Mouse (Mus musculus): ENCODE data around the gene Olfr789. TPM values are rescaled to one million over a fixed set of nuclear protein-coding genes. Genes with fewer than 3 reads are reported as not detected.

Olfr789 gene
- polyA plus RNA-seq, 1 experiment, result not detected

GRCm38 (mm10) chr10:129521492-129521891 lies 36.9 kb downstream of the Olfr789 start, which contains the start of gene Olfr791:
Gene Olfr791, plus strand, starts transcription at chr10:129521792.
- H3K4me3 ChIP-seq (ENCODE audit: extremely low read depth, insufficient read depth, insufficient read length), result no peak within 1 kb of the TSS
- no peaks in the 10 kb centered on the region for H3K36me3 ChIP-seq (ENCODE audit: control insufficient read depth, insufficient read depth, low read length)
- no peaks in the 10 kb centered on the region for H3K4me1 ChIP-seq (ENCODE audit: control insufficient read depth, insufficient read depth, insufficient read length)
- no peak within 1 kb of the TSS for H3K27ac ChIP-seq (ENCODE audit: insufficient read depth, low read length)
- WGBS, result 69% methylated on average over 3 of the region's 3 CpGs
- DNase-seq (ENCODE audit: low read depth in 1 of 2, low spot score in 2 of 2), result no peak
- no peaks in the 10 kb centered on the region for H3K27me3 ChIP-seq (ENCODE audit: control insufficient read depth, insufficient read depth, low read length)
- no peak for TF ChIP-seq CTCF (IDR thresholded peaks at IDR 0.05; ENCODE audit: extremely low read depth, insufficient read depth, insufficient read length, insufficient replicate concordance)
- no peak for TF ChIP-seq POLR2A (IDR thresholded peaks at IDR 0.05; ENCODE audit: low read depth, low read length)

GRCm38 (mm10) chr10:129538862-129539261 lies 54.3 kb downstream of the Olfr789 start, which contains the start of gene Olfr792:
Gene Olfr792, plus strand, starts transcription at chr10:129539162.
- no peaks in the 10 kb centered on the region for H3K4me1 ChIP-seq (ENCODE audit: control insufficient read depth, insufficient read depth, insufficient read length)
- no peak within 1 kb of the TSS for H3K27ac ChIP-seq (ENCODE audit: insufficient read depth, low read length)
- no peaks in the 10 kb centered on the region for H3K36me3 ChIP-seq (ENCODE audit: control insufficient read depth, insufficient read depth, low read length)
- DNase-seq (ENCODE audit: low read depth in 1 of 2, low spot score in 2 of 2), result no peak
- H3K4me3 ChIP-seq (ENCODE audit: extremely low read depth, insufficient read depth, insufficient read length), result no peak within 1 kb of the TSS
- WGBS, result 80% methylated on average over 1 of the region's 1 CpGs
- TF ChIP-seq CTCF (IDR thresholded peaks at IDR 0.05; ENCODE audit: extremely low read depth, insufficient read depth, insufficient read length, insufficient replicate concordance) (no peak), POLR2A (IDR thresholded peaks at IDR 0.05; ENCODE audit: low read depth, low read length) (no peak)
- no peaks in the 10 kb centered on the region for H3K27me3 ChIP-seq (ENCODE audit: control insufficient read depth, insufficient read depth, low read length)

Other genes with a start within 250 kb of the Olfr789 start
- not detected in 2 replicates for gene Olfr774, start 248.5 kb upstream of the Olfr789 start, polyA plus RNA-seq (2012; rRNA removed)
- gene Olfr775, start 236.3 kb upstream of the Olfr789 start, polyA plus RNA-seq (2012; rRNA removed), result not detected in 2 replicates
- not detected in 2 replicates for gene Olfr776, start 225.6 kb upstream of the Olfr789 start, polyA plus RNA-seq (2012; rRNA removed)
- gene Olfr777, start 213.3 kb upstream of the Olfr789 start, polyA plus RNA-seq (2012; rRNA removed), result not detected in 2 replicates
- gene Olfr780, start 166.6 kb upstream of the Olfr789 start, polyA plus RNA-seq (2012; rRNA removed), result not detected in 2 replicates
- not detected in 2 replicates for gene Olfr781, start 155.9 kb upstream of the Olfr789 start, polyA plus RNA-seq (2012; rRNA removed)
- not detected in 2 replicates for gene Olfr782, start 135.9 kb upstream of the Olfr789 start, polyA plus RNA-seq (2012; rRNA removed)
- not detected in 2 replicates for gene Olfr784, start 100.7 kb upstream of the Olfr789 start, polyA plus RNA-seq (2012; rRNA removed)
- gene Olfr785, start 79.3 kb upstream of the Olfr789 start, polyA plus RNA-seq (2012; rRNA removed), result not detected in 2 replicates
- not detected in 2 replicates for gene Olfr786, start 57.4 kb upstream of the Olfr789 start, polyA plus RNA-seq (2012; rRNA removed)
- not detected in 2 replicates for gene Olfr787, start 22.9 kb upstream of the Olfr789 start, polyA plus RNA-seq (2012; rRNA removed)
- not detected in 2 replicates for gene Olfr788, start 13.8 kb upstream of the Olfr789 start, polyA plus RNA-seq (2012; rRNA removed)
- gene Olfr790, start 13.7 kb downstream of the Olfr789 start, polyA plus RNA-seq (2012; rRNA removed), result not detected in 2 replicates
- gene Olfr791, start 37.0 kb downstream of the Olfr789 start, polyA plus RNA-seq (2012; rRNA removed), result not detected in 2 replicates
- gene Olfr792, start 54.4 kb downstream of the Olfr789 start, polyA plus RNA-seq (2012; rRNA removed), result not detected in 2 replicates
- not detected in 2 replicates for gene Olfr794, start 82.9 kb downstream of the Olfr789 start, polyA plus RNA-seq (2012; rRNA removed)
- gene Olfr796, start 127.8 kb downstream of the Olfr789 start, polyA plus RNA-seq (2012; rRNA removed), result not detected in 2 replicates
- gene Olfr798, start 143.2 kb downstream of the Olfr789 start, polyA plus RNA-seq (2012; rRNA removed), result not detected in 2 replicates
- gene Olfr799, start 152.7 kb downstream of the Olfr789 start, polyA plus RNA-seq (2012; rRNA removed), result not detected in 2 replicates
- gene Olfr800, start 172.9 kb downstream of the Olfr789 start, polyA plus RNA-seq (2012; rRNA removed), result not detected in 2 replicates
- gene Olfr801, start 189.1 kb downstream of the Olfr789 start, polyA plus RNA-seq (2012; rRNA removed), result not detected in 2 replicates
- not detected in 2 replicates for gene Olfr802, start 203.4 kb downstream of the Olfr789 start, polyA plus RNA-seq (2012; rRNA removed)
- gene Olfr803, start 209.5 kb downstream of the Olfr789 start, polyA plus RNA-seq (2012; rRNA removed), result not detected in 2 replicates
- not detected in 2 replicates for gene Olfr804, start 218.5 kb downstream of the Olfr789 start, polyA plus RNA-seq (2012; rRNA removed)
- not detected in 2 replicates for gene Olfr805, start 244.6 kb downstream of the Olfr789 start, polyA plus RNA-seq (2012; rRNA removed)